Mouse (Mus musculus) olfactory bulb, adult 2 months (tissue): ENCODE measurements around the gene Tmem51. TPM values are rescaled to one million over a fixed set of nuclear protein-coding genes. Genes with fewer than 3 reads are reported as not detected.
A peak's percentile ranks its signal among the peaks of the same experiment; 100 is the strongest.

Source experiments
- H3K27ac ChIP-seq: fragments of 200-500 bp; 2 replicates; pipeline ENCODE4 v1.5.1; 2012; ENCODE audit warnings: low read depth, low read length; ENCODE audit not compliant: insufficient read depth
- H3K4me1 ChIP-seq: fragments of 200-500 bp; 2 replicates; pipeline ENCODE4 v1.6.1; 2012; ENCODE audit warnings: low read length; ENCODE audit not compliant: control insufficient read depth, insufficient read depth
- H3K4me3 ChIP-seq: fragments of 200-500 bp; 2 replicates; pipeline ENCODE4 v1.5.1; 2012; ENCODE audit warnings: mild to moderate bottlenecking, low read depth, low read length, moderate library complexity; ENCODE audit not compliant: insufficient read depth
- CTCF ChIP-seq: fragments of 200-500 bp; IDR thresholded peaks from 2 replicates; pipeline ENCODE4 v1.5.1; 2012; ENCODE audit warnings: low read depth, mild to moderate bottlenecking, low read length, moderate library complexity; ENCODE audit not compliant: insufficient read depth
- POLR2A ChIP-seq: fragments of 200-500 bp; IDR thresholded peaks from 2 replicates; pipeline ENCODE4 v1.6.1; 2012; ENCODE audit warnings: mild to moderate bottlenecking, low read depth, low read length, moderate library complexity; ENCODE audit not compliant: insufficient read depth
- WGBS: fragments of 180-500 bp; shearing (Covaris S2); methylation state at CpG from one replicate; pipeline ENCODE4 v1.1.7; 2018; 5-methylcytosine and 5-hydroxymethylcytosine counted together
- polyA plus RNA-seq: library from polyadenylated mRNA; stranded (reverse); fragments of >200 nt; gene quantifications from 2 replicates; pipeline ENCODE4 v1.2.4, GENCODE M21; 2012; ENCODE audit warnings: low replicate concordance; ENCODE audit not compliant: missing spikeins, insufficient read depth, insufficient read length

Gene Tmem51
- polyA plus RNA-seq, 1 experiment: not detected

GRCm38 (mm10) chr4:142103081-142103671 lies 19.1 kb upstream of the Tmem51 start:
- Histone ChIP-seq H3K4me3 (no peak overlapping the region), H3K4me1 (peaks cover 13% of the 10 kb centered on the region), H3K27ac (no peak overlapping the region)
- 54% methylated on average over 12 of the region's 12 CpGs for WGBS
- TF ChIP-seq POLR2A (no peak), CTCF (no peak)

- H3K4me3 ChIP-seq: no peak overlapping the region
- WGBS: 21% methylated on average over 8 of the region's 8 CpGs
- H3K4me1 ChIP-seq: peaks cover 21% of the 10 kb centered on the region
- no peak overlapping the region for H3K27ac ChIP-seq
- no peak for TF ChIP-seq POLR2A
- 0 out of 2 replicates have a peak, but pooled peaks have one; percentile 35 for TF ChIP-seq CTCF
Observed at GRCm38 (mm10) chr4:142098303-142098702, 14.2 kb upstream of the Tmem51 start.

GRCm38 (mm10) chr4:142097871-142098270 lies 13.8 kb upstream of the Tmem51 start:
- no peak for TF ChIP-seq CTCF
- no peak for TF ChIP-seq POLR2A
- Histone ChIP-seq H3K27ac (0 out of 2 replicates have a peak overlapping the region, but pooled peaks have one; percentile 2), H3K4me3 (no peak overlapping the region), H3K4me1 (peaks cover 17% of the 10 kb centered on the region)
- 22% methylated on average over 5 of the region's 5 CpGs for WGBS

- no peak overlapping the region for H3K27ac ChIP-seq
- TF ChIP-seq POLR2A (no peak), CTCF (no peak)
- 25% methylated on average over 15 of the region's 15 CpGs for WGBS
Observed at GRCm38 (mm10) chr4:142095513-142096241, 11.6 kb upstream of the Tmem51 start.

GRCm38 (mm10) chr4:142094386-142094785 lies 10.3 kb upstream of the Tmem51 start:
- H3K27ac ChIP-seq: no peak overlapping the region
- no peak for TF ChIP-seq POLR2A
- TF ChIP-seq CTCF: no peak
- peaks cover 15% of the 10 kb centered on the region for H3K4me1 ChIP-seq
- no peak overlapping the region for H3K4me3 ChIP-seq
- WGBS: 92% methylated on average over 11 of the region's 11 CpGs

More at GRCm38 (mm10) chr4:142095513-142096241, 11.6 kb upstream of the Tmem51 start:
- peaks cover 15% of the 10 kb centered on the region for H3K4me1 ChIP-seq
- no peak overlapping the region for H3K4me3 ChIP-seq

- WGBS: 85% methylated on average over 2 of the region's 2 CpGs
Observed at GRCm38 (mm10) chr4:142091100-142091499, 7.0 kb upstream of the Tmem51 start.

GRCm38 (mm10) chr4:142089966-142090365 lies 5.9 kb upstream of the Tmem51 start:
- no peak for TF ChIP-seq POLR2A
- TF ChIP-seq CTCF: no peak
- Histone ChIP-seq H3K4me1 (no peaks in the 10 kb centered on the region), H3K4me3 (no peak overlapping the region), H3K27ac (no peak overlapping the region)
- WGBS: 94% methylated on average over 6 of the region's 6 CpGs

More at GRCm38 (mm10) chr4:142091100-142091499, 7.0 kb upstream of the Tmem51 start:
- TF ChIP-seq CTCF: no peak
- no peak for TF ChIP-seq POLR2A
- Histone ChIP-seq H3K4me1 (peaks cover 7% of the 10 kb centered on the region), H3K4me3 (no peak overlapping the region), H3K27ac (no peak overlapping the region)

GRCm38 (mm10) chr4:142088836-142089235 lies 4.7 kb upstream of the Tmem51 start:
- TF ChIP-seq POLR2A (no peak), CTCF (no peak)
- Histone ChIP-seq H3K4me3 (no peak overlapping the region), H3K27ac (no peak overlapping the region), H3K4me1 (peaks cover 10% of the 10 kb centered on the region)
- WGBS: 80% methylated on average over 6 of the region's 6 CpGs

GRCm38 (mm10) chr4:142088409-142088808 lies 4.3 kb upstream of the Tmem51 start:
- TF ChIP-seq CTCF (no peak), POLR2A (no peak)
- H3K27ac ChIP-seq: no peak overlapping the region
- H3K4me3 ChIP-seq: no peak overlapping the region
- 75% methylated on average over 4 of the region's 4 CpGs for WGBS
- H3K4me1 ChIP-seq: peaks cover 11% of the 10 kb centered on the region
